Mouse (Mus musculus): ENCODE data around the gene Rad51ap1. TPM values are rescaled to one million over a fixed set of nuclear protein-coding genes. Genes with fewer than 3 reads are reported as not detected.

The Rad51ap1 gene
- total RNA-seq, 1 experiment: 40.5 TPM

DNA sequence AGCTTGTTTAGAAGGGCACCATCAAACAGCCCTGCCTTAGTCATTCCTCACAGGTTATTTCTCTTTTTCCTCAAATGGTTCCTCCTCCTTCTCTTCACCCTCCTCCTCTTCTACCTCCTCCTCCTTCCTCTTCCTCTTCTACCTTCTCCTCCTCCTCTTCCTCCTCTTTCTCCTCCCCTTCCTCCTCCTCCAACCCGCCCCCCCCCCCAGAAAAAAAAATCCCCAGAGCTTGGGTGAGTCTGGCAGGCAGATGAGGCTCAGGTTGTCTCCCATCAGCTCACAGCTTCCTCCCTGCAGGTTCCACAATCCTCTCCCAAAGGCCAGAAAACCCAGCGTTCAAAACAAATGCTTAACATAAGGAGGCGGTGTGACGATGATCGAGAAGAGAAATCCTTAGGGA lies 32.0 kb downstream of the Rad51ap1 start:
- no peaks in the 10 kb centered on the region for H3K36me3 ChIP-seq (ENCODE audit: control insufficient read depth, insufficient read depth, low read length, poor library complexity, severe bottlenecking)
- H3K9me3 ChIP-seq (ENCODE audit: control insufficient read depth, insufficient read depth, low read depth, low read length): no peaks in the 10 kb centered on the region
- H3K9ac ChIP-seq (ENCODE audit: insufficient read depth, low read depth, low read length, poor library complexity, severe bottlenecking): no peak overlapping the region
- in situ Hi-C loops (cut with MboI; ENCODE audit: low sequenced_read_pairs in 2 of 2, unreplicated experiment in 2 of 2): no loop called here
- H3K4me3 ChIP-seq (ENCODE audit: insufficient read depth in 1 of 2, low read depth in 1 of 2, low read length in 2 of 2, poor library complexity in 1 of 2, severe bottlenecking in 1 of 2): no peak overlapping the region
- no peaks in the 10 kb centered on the region for H3K4me1 ChIP-seq (ENCODE audit: control insufficient read depth in 2 of 2, insufficient read depth in 2 of 2, low read length in 2 of 2, poor library complexity in 1 of 2)
- no peak for DNase-seq (ENCODE audit: low read depth, low spot score)
- no peak for TF ChIP-seq ZC3H11A (IDR thresholded peaks at IDR 0.05; ENCODE audit: borderline replicate concordance, low read depth, low read length)
- no peak for TF ChIP-seq CHD2 (IDR thresholded peaks at IDR 0.05; ENCODE audit: low read depth, low read length)
- TF ChIP-seq HCFC1 (IDR thresholded peaks at IDR 0.05; ENCODE audit: borderline replicate concordance, insufficient read depth, low read length): no peak
- TF ChIP-seq MAFK (IDR thresholded peaks at IDR 0.05; ENCODE audit: insufficient read depth, low read depth, low read length): no peak
- TF ChIP-seq ZNF384 (IDR thresholded peaks at IDR 0.05; ENCODE audit: low read depth, low read length): no peak
- H3K27ac ChIP-seq (ENCODE audit: insufficient read depth, low read depth, low read length, poor library complexity, severe bottlenecking): no peak overlapping the region

DNA sequence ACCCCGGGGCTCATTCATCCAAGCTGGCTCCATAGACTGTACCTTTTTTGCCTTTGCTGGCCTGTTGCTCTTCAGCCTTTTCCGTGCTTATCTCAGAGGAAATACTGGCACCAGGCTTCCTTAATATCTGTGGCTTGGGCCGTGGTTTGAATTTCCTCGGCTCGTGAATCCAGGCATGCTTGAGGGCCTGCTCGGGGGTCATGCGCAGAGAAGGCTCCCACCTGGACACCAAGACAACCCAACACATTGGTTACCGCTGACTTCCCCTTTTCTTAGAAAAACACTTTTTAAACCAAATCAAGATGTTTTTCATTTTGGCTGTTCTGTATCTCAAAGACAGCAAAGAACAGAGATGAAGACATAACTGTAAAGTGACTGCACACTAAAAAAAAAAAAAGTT lies 62.3 kb downstream of the Rad51ap1 start:
- DNase-seq (ENCODE audit: low read depth, low spot score): no peak
- in situ Hi-C loops (cut with MboI; ENCODE audit: low sequenced_read_pairs in 2 of 2, unreplicated experiment in 2 of 2): no loop called here
- Histone ChIP-seq H3K4me3 (ENCODE audit: insufficient read depth in 1 of 2, low read depth in 1 of 2, low read length in 2 of 2, poor library complexity in 1 of 2, severe bottlenecking in 1 of 2) (no peak overlapping the region), H3K9me3 (ENCODE audit: control insufficient read depth, insufficient read depth, low read depth, low read length) (no peaks in the 10 kb centered on the region), H3K27ac (ENCODE audit: insufficient read depth, low read depth, low read length, poor library complexity, severe bottlenecking) (no peak overlapping the region), H3K36me3 (ENCODE audit: control insufficient read depth, insufficient read depth, low read length, poor library complexity, severe bottlenecking) (no peaks in the 10 kb centered on the region), H3K4me1 (ENCODE audit: control insufficient read depth in 2 of 2, insufficient read depth in 2 of 2, low read length in 2 of 2, poor library complexity in 1 of 2) (no peaks in the 10 kb centered on the region), H3K9ac (ENCODE audit: insufficient read depth, low read depth, low read length, poor library complexity, severe bottlenecking) (no peak overlapping the region)
- no peak for TF ChIP-seq HCFC1 (IDR thresholded peaks at IDR 0.05; ENCODE audit: borderline replicate concordance, insufficient read depth, low read length)
- TF ChIP-seq ZNF384 (IDR thresholded peaks at IDR 0.05; ENCODE audit: low read depth, low read length): no peak
- TF ChIP-seq ZC3H11A (IDR thresholded peaks at IDR 0.05; ENCODE audit: borderline replicate concordance, low read depth, low read length): no peak
- TF ChIP-seq MAFK (IDR thresholded peaks at IDR 0.05; ENCODE audit: insufficient read depth, low read depth, low read length): no peak
- no peak for TF ChIP-seq CHD2 (IDR thresholded peaks at IDR 0.05; ENCODE audit: low read depth, low read length)

Other genes starting within 250 kb of the Rad51ap1 start
- 0.42 and 0.67 TPM in 2 replicates for gene Kcna6, start 198.9 kb downstream of the Rad51ap1 start, total RNA-seq (2012; rRNA removed)
- 148 and 200 TPM in 2 replicates for gene Ndufa9, start 90.5 kb downstream of the Rad51ap1 start, total RNA-seq (2012; rRNA removed)
- 0.13 and 0.16 TPM in 2 replicates for gene Akap3, start 86.5 kb downstream of the Rad51ap1 start, total RNA-seq (2012; rRNA removed)
- gene Dyrk4, start 17.7 kb downstream of the Rad51ap1 start, total RNA-seq (2012; rRNA removed): 0.74 and 1.3 TPM in 2 replicates
- gene D6Wsu163e, start 375 bp upstream of the Rad51ap1 start, total RNA-seq (2012; rRNA removed): 11.6 and 20.3 TPM in 2 replicates
- not detected in 2 replicates for gene Fgf6, start 76.0 kb upstream of the Rad51ap1 start, total RNA-seq (2012; rRNA removed)
- gene Fgf23, start 133.3 kb upstream of the Rad51ap1 start, total RNA-seq (2012; rRNA removed): 0.26 TPM in 1 of 2 replicates, not detected in the other
- 19.7 and 22.9 TPM in 2 replicates for gene Tigar, start 170.0 kb upstream of the Rad51ap1 start, total RNA-seq (2012; rRNA removed)
- 8.0 and 10.1 TPM in 2 replicates for gene Ccnd2, start 212.6 kb upstream of the Rad51ap1 start, total RNA-seq (2012; rRNA removed)

All from ES-E14 (cell line).